Mouse (Mus musculus) CH12.LX (cell line): ENCODE measurements around the gene Slc4a2. TPM values are rescaled to one million over a fixed set of nuclear protein-coding genes. Genes with fewer than 3 reads are reported as not detected.

Experiments
- DNase-seq: peaks from one replicate; pipeline ENCODE4 v3.0.0-alpha.2; 2013; ENCODE audit errors: extremely low read depth
- H3K27ac ChIP-seq: 2 replicates; pipeline ENCODE4 v1.5.1; 2012; ENCODE audit warnings: low read depth, mild to moderate bottlenecking, control low read depth, moderate library complexity; ENCODE audit not compliant: insufficient read depth
- H3K27me3 ChIP-seq: replicated peaks from 2 replicates; pipeline ENCODE3; 2012; ENCODE audit warnings: inconsistent platforms
- H3K36me3 ChIP-seq, 2 experiments: replicated peaks in 1 of 2; 2 replicates each; pipeline versions ENCODE3 to v1.6.1; 2012; ENCODE audit warnings: inconsistent platforms in 1 of 2, low read length in 1 of 2, mild to moderate bottlenecking in 1 of 2, mixed read lengths in 1 of 2, moderate library complexity in 1 of 2; ENCODE audit not compliant: control insufficient read depth in 1 of 2, insufficient read depth in 1 of 2
- H3K4me1 ChIP-seq, 2 experiments: 2 replicates each; pipeline ENCODE4 v1.6.1; 2012; ENCODE audit warnings: inconsistent platforms in 1 of 2, moderate library complexity in 1 of 2; ENCODE audit not compliant: insufficient read depth in 2 of 2, control insufficient read depth in 1 of 2
- H3K4me2 ChIP-seq: 2 replicates; pipeline ENCODE4 v1.6.1; 2012; ENCODE audit warnings: low read depth, mild to moderate bottlenecking, control low read depth; ENCODE audit not compliant: poor library complexity, insufficient read depth, severe bottlenecking
- H3K4me3 ChIP-seq, 3 experiments: fragments of 150-350 bp in 1 of 3; sonication (generic) in 1 of 3; replicated peaks in 1 of 3; 2 replicates each; pipeline versions ENCODE3 to v1.5.1; 2011 to 2012; ENCODE audit warnings: low read depth in 2 of 3, low read length in 2 of 3, mild to moderate bottlenecking in 2 of 3, moderate library complexity in 2 of 3, control low read depth in 1 of 3, improper control_type of control experiment in 1 of 3, inconsistent platforms in 1 of 3, mixed read lengths in 1 of 3; ENCODE audit not compliant: poor library complexity in 1 of 3
- H3K79me2 ChIP-seq: replicated peaks from 2 replicates; pipeline ENCODE4 v1.6.1; 2012; ENCODE audit warnings: mild to moderate bottlenecking, moderate library complexity; ENCODE audit not compliant: control insufficient read depth, poor library complexity, insufficient read depth, severe bottlenecking; ENCODE audit errors: extremely low read depth
- H3K9ac ChIP-seq: 2 replicates; pipeline ENCODE4 v1.6.1; 2012; ENCODE audit warnings: low read depth, mild to moderate bottlenecking, control low read depth, moderate library complexity; ENCODE audit not compliant: insufficient read depth
- H3K9me3 ChIP-seq: replicated peaks from 2 replicates; pipeline ENCODE3; 2012; ENCODE audit warnings: low read length, inconsistent platforms, mixed read lengths
- BHLHE40 ChIP-seq: IDR thresholded peaks from 2 replicates; pipeline ENCODE4 v1.6.1; 2011; ENCODE audit warnings: mild to moderate bottlenecking, low read depth, low read length, improper control_type of control experiment
- CHD1 ChIP-seq: IDR thresholded peaks from 2 replicates; pipeline ENCODE4 v1.6.1; 2012; ENCODE audit warnings: low read depth, low read length, improper control_type of control experiment, inconsistent platforms
- CTCF ChIP-seq, 2 experiments: IDR thresholded peaks in 1 of 2; conservative IDR thresholded peaks in 1 of 2; 2 replicates each; pipeline ENCODE4 v1.5.1; 2011 to 2012; ENCODE audit warnings: low read depth in 2 of 2, low read length in 2 of 2, improper control_type of control experiment in 1 of 2, inconsistent platforms in 1 of 2, mild to moderate bottlenecking in 1 of 2, moderate library complexity in 1 of 2
- E2F4 ChIP-seq: IDR thresholded peaks from 2 replicates; pipeline ENCODE4 v1.6.1; 2011; ENCODE audit warnings: low read depth, low read length, improper control_type of control experiment; ENCODE audit not compliant: insufficient replicate concordance
- EP300 ChIP-seq: IDR thresholded peaks from 2 replicates; pipeline ENCODE4 v1.6.1; 2011; ENCODE audit warnings: low read length, improper control_type of control experiment
- ETS1 ChIP-seq: conservative IDR thresholded peaks from 2 replicates; pipeline ENCODE4 v1.6.1; 2012; ENCODE audit warnings: low read depth, mild to moderate bottlenecking, inconsistent platforms, low read length, improper control_type of control experiment, moderate library complexity
- GABPA ChIP-seq: IDR thresholded peaks from 2 replicates; pipeline ENCODE4 v1.6.1; 2012; ENCODE audit warnings: low read depth, low read length, improper control_type of control experiment, inconsistent platforms; ENCODE audit not compliant: insufficient replicate concordance
- JUN ChIP-seq: IDR thresholded peaks from 2 replicates; pipeline ENCODE4 v1.6.1; 2011; ENCODE audit warnings: low read depth, mild to moderate bottlenecking, low read length, improper control_type of control experiment, moderate library complexity; ENCODE audit not compliant: insufficient read depth
- MAFK ChIP-seq: IDR thresholded peaks from 2 replicates; pipeline ENCODE4 v1.6.1; 2011; ENCODE audit warnings: low read length, improper control_type of control experiment; ENCODE audit not compliant: insufficient replicate concordance
- MAX ChIP-seq: IDR thresholded peaks from 2 replicates; pipeline ENCODE4 v1.6.1; 2011; ENCODE audit warnings: low read length, improper control_type of control experiment
- MEF2A ChIP-seq: IDR thresholded peaks from 2 replicates; pipeline ENCODE4 v1.6.1; 2014; ENCODE audit warnings: low read depth, mild to moderate bottlenecking, inconsistent platforms, low read length, improper control_type of control experiment, borderline replicate concordance
- NELFE ChIP-seq: IDR thresholded peaks from 2 replicates; pipeline ENCODE4 v1.6.1; 2011; ENCODE audit warnings: low read depth, low read length, improper control_type of control experiment
- PAX5 ChIP-seq: IDR thresholded peaks from 2 replicates; pipeline ENCODE4 v1.6.1; 2012; ENCODE audit warnings: low read length, inconsistent platforms, mixed read lengths
- POLR2A ChIP-seq: IDR thresholded peaks from 2 replicates; pipeline ENCODE4 v1.6.1; 2011; ENCODE audit warnings: low read depth, mild to moderate bottlenecking, improper control_type of control experiment, low read length
- RAD21 ChIP-seq: IDR thresholded peaks from 2 replicates; pipeline ENCODE4 v1.6.1; 2011; ENCODE audit warnings: low read depth, mild to moderate bottlenecking, low read length, improper control_type of control experiment, moderate library complexity
- SIN3A ChIP-seq: IDR thresholded peaks from 2 replicates; pipeline ENCODE4 v1.6.1; 2012; ENCODE audit warnings: low read length, improper control_type of control experiment, inconsistent platforms
- TCF12 ChIP-seq: IDR thresholded peaks from 2 replicates; pipeline ENCODE4 v1.6.1; 2014; ENCODE audit warnings: low read depth, mild to moderate bottlenecking, inconsistent platforms, low read length, improper control_type of control experiment
- USF2 ChIP-seq: conservative IDR thresholded peaks from 2 replicates; pipeline ENCODE4 v1.6.1; 2011; ENCODE audit warnings: low read depth, low read length, improper control_type of control experiment
- ZNF384 ChIP-seq: IDR thresholded peaks from 2 replicates; pipeline ENCODE4 v1.6.1; 2012; ENCODE audit warnings: low read depth, low read length, improper control_type of control experiment, inconsistent platforms
- dilution Hi-C: fragments of 300-500 bp; cut with MboI; formaldehyde crosslinking; loops from 2 replicates; pipeline ENCODE4 v1.14.3; 2020; ENCODE audit warnings: low sequenced_read_pairs; ENCODE audit not compliant: extremely low pct_unique_long_range_greater_than_20kb, extremely low pct_ligation_motif_present
- in situ Hi-C: fragments of 300-500 bp; cut with MboI; formaldehyde crosslinking; loops from 3 replicates; pipeline ENCODE4 v1.14.3; 2019; ENCODE audit warnings: low sequenced_read_pairs, low pct_ligation_motif_present, low pct_unique_long_range_greater_than_20kb, mixed read lengths
- polyA plus RNA-seq: library from polyadenylated mRNA; unstranded; fragments of >175 nt; gene quantifications from 2 replicates; pipeline ENCODE4 v1.2.1, GENCODE M21; 2012; ENCODE audit warnings: low read depth; ENCODE audit not compliant: insufficient read length
- total RNA-seq, 2 experiments: library from RNA; depleted of rRNA; stranded (reverse); fragments of 300-350 nt in 1 of 2; fragments of >200 nt in 1 of 2; gene quantifications; 2 replicates each; pipeline ENCODE4 v1.2.3; 2012 to 2014

Gene Slc4a2
- total and polyA plus RNA-seq, 3 experiments, result 12.9 to 27.2 (median 18.6) TPM

- TF ChIP-seq BHLHE40, result no peak
- no peak for TF ChIP-seq USF2
- no peak for TF ChIP-seq SIN3A
- TF ChIP-seq EP300, result no peak
- TF ChIP-seq ETS1, result no peak
- TF ChIP-seq CHD1, result no peak
- no peak for TF ChIP-seq E2F4
- no peak for TF ChIP-seq MAFK
Observed at GRCm38 (mm10) chr5:24424861-24425411, 1.3 kb downstream of the Slc4a2 start (continued).

GRCm38 (mm10) chr5:24425421-24426036 lies 1.9 kb downstream of the Slc4a2 start:
- Histone ChIP-seq H3K4me2 (peak overlapping the region; percentile 55), H3K9me3 (no peaks in the 10 kb centered on the region), H3K4me3 (peak overlapping the region; percentile 63 to 94 (median 68)), H3K4me1 (peaks cover 16 to 41% of the 10 kb centered on the region in 2 experiments), H3K36me3 (peaks cover 14 to 43% of the 10 kb centered on the region in 2 experiments), H3K27ac (no peak overlapping the region), H3K79me2 (peaks cover 10% of the 10 kb centered on the region; the same call in 1 of the 2 replicates), H3K27me3 (no peaks in the 10 kb centered on the region), H3K9ac (peak overlapping the region; percentile 54)
- dilution Hi-C loops (no loop called here), in situ Hi-C loops (no loop called here)
- DNase-seq, result peak; percentile 53
- TF ChIP-seq CTCF (conservative IDR thresholded peaks at IDR 0.05 in 1 of 2, IDR thresholded peaks at IDR 0.05 in 1 of 2; ENCODE audit: low read depth in 2 of 2, low read length in 2 of 2) (peak in 1 of 2 experiments; percentile 46; a peak in 2 of 4 replicates), PAX5 (no peak)
- TF ChIP-seq, all 38 proteins: peak for 1

DNA sequence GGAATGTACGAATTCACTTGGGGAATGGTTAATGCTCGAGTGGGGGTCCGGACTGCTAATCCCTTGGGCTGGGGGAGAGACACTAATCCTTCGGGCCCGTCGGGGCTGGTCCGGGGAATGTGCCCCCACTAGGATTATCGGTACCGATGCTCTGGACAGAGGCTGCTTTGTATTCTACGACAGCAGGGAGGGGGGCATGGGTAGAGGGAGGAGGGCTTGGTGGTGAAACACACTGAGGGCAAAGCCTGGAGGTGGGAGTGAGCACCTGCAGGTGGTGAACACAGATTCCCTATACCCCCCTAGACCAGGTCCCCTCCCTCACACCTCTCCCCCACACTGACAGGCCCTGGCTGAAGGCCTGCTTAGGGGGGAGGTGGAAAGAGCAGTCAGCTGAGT lies 2.4 kb downstream of the Slc4a2 start:
- no peak for DNase-seq
- Histone ChIP-seq H3K9me3 (no peaks in the 10 kb centered on the region), H3K36me3 (peaks cover 18 to 43% of the 10 kb centered on the region in 2 experiments), H3K4me2 (peak overlapping the region; percentile 55), H3K27ac (no peak overlapping the region), H3K4me3 (peak overlapping the region; percentile 63 to 94 (median 68)), H3K9ac (peak overlapping the region; percentile 54), H3K27me3 (no peaks in the 10 kb centered on the region), H3K79me2 (peaks cover 10% of the 10 kb centered on the region; the same call in 1 of the 2 replicates), H3K4me1 (peaks cover 16 to 41% of the 10 kb centered on the region in 2 experiments)
- dilution Hi-C loops (no loop called here), in situ Hi-C loops (no loop called here)
- TF ChIP-seq GABPA, result no peak
- no peak for TF ChIP-seq JUN
- no peak for TF ChIP-seq RAD21
- no peak for TF ChIP-seq MEF2A
- TF ChIP-seq POLR2A, result no peak
- TF ChIP-seq NELFE, result no peak
- no peak for TF ChIP-seq ZNF384
- no peak for TF ChIP-seq EP300
- TF ChIP-seq MAX, result no peak
- no peak for TF ChIP-seq TCF12
- TF ChIP-seq MAFK, result no peak
- no peak for TF ChIP-seq E2F4
